Mouse (Mus musculus) layer of hippocampus, adult 18-20 months (tissue): ENCODE measurements around the gene Mllt11. TPM values are rescaled to one million over a fixed set of nuclear protein-coding genes. Genes with fewer than 3 reads are reported as not detected.
"Not testable (repeated sequence)": the region's sequence is repeated elsewhere in the genome, so short reads cannot be mapped to it uniquely, and the experiment has no call there.

ENCODE experiments used
- DNase-seq, 2 experiments: peaks; one replicate each; pipeline ENCODE4 v3.0.0; 2022; ENCODE audit warnings: low spot score in 2 of 2
- total RNA-seq, 2 experiments: library from RNA; stranded (reverse); gene quantifications; 2 replicates each; pipeline ENCODE4 v1.2.3; 2021

Mllt11 gene
- total RNA-seq, 2 experiments from 2014 or later, result 263 to 266 TPM

DNA sequence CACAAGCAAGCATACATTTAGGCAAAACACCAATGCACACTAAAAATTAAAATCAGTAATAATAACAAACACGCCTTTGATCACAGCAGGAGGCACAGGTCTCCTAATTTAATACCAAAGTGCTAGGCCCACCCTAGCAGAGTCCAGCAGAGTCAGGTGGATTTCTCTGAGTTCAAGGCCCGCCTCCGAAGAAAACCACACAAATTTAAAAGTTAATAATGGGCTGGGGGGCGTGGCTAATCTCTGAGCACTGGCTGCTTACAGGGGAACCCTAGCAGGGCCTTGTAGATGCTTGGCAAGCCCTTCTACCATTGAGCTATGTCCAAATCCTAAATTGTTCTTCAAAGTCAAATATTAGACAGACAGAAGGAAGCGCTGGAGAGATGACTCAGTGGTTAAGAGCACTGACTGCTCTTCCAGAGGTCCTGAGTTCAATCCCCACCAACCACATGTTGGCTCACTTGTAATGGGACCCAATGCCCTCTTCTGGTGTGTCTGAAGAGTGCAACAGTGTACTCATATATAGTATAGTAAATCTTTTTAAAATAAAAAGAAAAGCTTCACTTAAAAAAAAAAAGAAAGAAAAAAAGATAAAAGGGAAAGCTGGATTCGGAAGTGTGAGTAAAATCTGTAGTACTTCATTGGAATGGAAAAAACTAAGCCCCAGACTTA, 13.4 kb downstream of the Mllt11 start:
- no peak for DNase-seq

DNA sequence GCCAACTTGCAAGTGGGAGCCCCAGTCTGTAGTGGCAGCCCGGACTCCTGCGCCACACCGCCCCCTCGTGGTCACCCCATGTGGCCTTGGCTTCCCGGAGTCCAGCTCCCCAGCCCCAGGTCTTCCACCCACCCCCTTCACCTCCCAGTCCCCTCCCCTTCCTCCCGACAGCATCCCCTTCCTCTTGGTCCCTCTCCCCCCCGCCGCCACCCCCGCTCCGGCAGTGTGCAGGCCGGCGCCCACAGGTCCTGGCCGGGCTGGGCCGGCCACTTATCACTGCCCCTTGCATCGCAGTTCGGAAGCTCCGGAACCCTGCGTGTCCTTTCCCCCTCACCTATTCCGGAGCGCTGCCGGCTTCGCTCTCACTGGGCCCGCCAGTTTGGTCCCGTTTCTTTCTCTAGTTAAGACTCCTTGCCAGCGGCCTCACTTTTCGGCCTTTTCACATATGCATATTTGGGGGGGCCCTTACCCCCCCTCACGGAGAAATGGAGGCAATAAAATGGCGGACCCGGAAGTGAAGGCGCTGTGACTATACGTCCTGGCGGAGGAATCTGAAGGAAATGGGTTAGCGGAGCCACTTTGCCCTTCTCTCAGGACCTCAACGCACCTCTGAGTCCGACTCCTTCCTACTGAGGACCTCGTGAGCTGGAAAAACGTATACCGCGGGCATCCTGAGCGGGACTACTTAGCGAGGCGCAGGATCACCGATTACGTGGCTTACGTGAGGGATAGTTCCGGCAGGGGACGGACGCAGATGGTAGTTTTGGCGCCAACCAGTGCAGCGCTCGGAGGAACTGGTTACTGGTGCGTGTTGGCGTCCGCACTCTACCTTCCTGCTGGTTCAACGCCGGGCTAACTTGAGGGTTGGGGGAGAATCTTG, 14.5 kb downstream of the Mllt11 start, which contains the start of gene Gabpb2:
Gabpb2 (minus strand) TSS at position 662 of the 880 bp plus-strand sequence.
- peak; percentile 81 to 92 for DNase-seq

DNA sequence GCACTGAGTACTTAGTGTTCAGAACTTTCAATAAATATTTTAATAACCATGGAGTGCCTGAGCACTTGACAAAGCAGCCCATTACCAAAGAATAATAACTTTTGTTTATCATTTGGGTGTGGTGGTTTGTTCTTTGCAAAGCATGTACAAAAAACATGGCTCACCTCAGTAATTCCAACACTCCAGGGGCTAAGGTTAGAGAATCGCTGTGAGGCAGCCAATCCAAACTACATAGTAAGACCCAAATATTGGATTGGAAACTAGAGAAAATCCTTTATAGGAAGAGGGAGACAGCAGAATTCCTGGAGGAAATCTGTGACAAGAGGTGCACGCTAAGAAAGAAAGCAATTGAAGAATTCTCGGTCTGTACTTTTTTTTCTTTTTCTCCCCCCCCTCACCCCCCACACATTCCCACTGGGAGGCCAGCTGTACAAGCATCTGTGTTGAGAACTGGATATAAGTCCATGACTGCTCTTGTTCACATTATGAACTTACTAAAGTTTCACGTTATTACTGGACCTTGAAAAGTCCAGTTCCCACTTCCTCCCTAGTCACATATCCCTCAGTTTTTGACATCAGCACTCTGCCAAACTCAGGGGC, 15.2 kb downstream of the Mllt11 start:
- DNase-seq, result no peak

DNA sequence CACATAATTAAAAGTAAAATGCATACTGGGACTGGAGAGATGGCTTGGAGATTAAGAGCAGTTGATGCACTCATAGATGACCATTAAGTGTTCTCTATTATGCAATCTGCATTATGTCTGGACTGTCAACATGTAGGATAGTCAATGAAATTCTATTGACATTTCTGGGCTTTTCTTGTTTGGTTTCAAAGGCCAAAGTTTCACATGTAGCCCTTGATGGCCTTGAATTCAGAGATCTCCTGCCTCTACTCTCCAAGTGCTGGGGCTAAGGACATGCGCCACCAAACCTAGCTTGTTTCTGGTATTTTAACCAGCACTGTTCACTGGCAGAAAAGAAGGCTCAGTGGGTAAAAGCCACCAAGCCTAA, 18.4 kb downstream of the Mllt11 start:
- DNase-seq, result no peak

DNA sequence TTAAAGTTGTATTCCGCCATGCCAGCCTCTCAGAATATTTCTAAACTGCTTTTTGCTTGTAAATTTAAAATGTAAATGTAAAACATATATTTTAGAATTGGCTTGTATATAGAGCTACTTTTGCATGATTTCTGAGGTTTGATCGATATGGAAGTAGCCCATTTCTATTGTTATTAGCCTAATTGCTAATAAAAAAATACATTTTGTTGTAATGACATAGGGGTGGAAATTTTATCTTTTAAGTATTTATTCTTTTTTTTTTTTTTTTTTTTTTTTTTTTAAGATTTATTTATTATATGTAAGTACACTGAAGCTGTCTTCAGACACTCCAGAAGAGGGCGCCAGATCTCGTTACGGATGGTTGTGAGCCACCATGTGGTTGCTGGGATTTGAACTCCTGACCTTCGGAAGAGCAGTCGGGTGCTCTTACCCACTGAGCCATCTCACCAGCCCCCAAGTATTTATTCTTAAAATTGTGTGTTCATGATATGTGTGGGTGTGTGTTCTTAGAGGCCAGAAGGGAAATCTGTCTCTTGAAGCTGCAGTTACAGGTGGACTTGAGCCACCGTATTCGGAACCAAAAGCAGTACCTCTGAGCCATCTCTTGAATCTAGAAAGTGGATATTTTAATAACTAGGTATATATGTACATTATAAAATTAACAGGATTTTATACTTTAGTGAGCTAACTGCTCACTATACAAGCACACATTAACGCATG, 18.9 kb downstream of the Mllt11 start:
- not testable (repeated sequence) for DNase-seq

DNA sequence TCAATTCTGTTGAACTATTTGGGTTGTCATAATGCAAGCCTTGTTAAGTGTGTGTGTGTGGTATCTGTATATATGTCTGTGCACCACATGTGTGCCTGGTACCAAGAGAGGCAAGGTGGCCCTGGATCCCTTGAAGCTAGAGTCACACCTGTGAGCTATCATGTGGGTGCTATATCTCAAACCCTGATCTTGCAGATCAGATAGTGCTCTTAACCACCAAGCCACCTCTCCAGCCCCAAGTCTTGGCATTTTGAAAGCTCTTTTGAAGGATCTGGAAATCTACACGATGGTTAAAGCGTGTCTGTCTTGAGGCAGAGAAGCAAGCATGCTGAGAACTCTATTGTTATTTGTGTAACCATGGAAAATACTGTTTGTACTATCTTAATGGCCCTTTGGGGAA, 21.4 kb downstream of the Mllt11 start:
- DNase-seq, result no peak

DNA sequence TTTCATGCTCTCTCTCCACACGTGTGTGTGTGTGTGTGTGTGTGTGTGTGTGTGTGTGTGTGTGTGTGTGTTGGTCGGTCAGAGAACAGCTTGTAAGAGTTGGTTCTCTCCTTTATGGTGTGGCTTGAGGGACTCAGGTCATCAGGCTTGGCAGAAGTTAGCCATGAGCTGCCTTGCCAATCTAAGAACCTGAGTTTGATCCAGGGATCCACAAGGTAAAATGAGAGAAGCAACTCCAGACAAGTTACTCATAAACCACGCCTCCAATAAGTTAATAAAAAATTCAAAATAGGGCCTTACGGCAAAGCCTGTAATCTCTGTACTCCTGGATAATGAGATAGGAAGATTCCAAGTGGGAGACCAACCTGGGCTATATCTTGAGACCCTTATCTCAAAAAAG, 23.7 kb downstream of the Mllt11 start:
- no peak for DNase-seq

DNA sequence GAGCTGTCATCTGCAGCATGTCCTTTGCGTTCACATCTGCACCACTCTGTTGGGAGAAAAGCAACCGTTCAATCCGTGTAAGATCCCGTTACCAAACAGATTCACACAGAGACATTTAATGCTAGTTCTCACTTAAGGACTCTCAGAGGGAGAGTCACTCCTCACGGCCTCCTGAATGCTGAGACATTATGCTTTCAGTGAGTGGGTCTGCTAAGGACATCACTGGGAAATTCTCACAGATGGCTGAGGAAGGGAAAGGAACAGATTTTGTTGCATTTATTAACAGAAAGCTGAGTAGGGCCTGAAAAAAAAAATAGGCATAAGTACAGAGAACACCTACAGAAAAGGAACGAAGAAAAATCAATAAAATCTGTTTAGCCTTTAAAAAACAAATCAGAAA, 28.1 kb downstream of the Mllt11 start:
- peak in 1 of 2 experiments; percentile 63 for DNase-seq

DNA sequence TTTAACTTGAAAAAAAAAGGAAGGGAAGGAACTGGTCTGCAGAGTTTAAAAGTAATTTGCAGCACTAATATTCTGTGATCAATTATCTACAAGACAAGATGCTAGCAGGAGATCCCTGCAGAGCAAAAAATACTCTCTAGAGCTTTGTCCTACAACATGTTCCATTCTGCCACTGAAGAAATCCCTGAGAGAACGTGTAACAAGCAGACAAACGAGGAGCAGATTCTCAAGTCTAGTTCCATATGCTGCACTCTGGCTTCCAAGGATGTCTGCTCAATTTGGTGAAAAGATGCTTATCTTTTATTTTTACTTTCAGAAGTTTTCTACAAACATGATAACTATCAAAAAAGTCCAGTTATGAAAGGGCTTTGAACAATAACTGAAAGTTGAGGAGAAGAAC, 31.4 kb downstream of the Mllt11 start:
- DNase-seq, result peak in 1 of 2 experiments; percentile 65

DNA sequence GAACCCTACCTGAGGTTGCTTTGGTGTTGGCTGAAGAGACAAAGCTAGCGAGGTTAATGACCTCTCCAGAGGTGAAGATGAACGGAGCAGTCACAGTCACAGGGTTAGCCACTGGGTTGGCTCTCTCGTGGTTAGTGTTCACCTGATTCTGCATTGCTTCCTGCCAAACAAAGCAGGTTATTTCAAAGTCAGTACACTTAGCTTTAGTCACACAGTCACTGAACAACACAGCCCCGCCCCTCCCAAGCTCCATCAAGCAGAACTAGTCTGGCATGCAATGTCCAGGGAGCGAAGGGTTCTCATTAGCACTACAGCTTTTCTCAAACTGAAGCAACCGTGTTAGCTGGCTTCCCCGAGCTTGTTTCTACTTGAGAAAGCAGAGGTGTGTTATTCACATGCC, 31.8 kb downstream of the Mllt11 start:
- DNase-seq, result no peak

DNA sequence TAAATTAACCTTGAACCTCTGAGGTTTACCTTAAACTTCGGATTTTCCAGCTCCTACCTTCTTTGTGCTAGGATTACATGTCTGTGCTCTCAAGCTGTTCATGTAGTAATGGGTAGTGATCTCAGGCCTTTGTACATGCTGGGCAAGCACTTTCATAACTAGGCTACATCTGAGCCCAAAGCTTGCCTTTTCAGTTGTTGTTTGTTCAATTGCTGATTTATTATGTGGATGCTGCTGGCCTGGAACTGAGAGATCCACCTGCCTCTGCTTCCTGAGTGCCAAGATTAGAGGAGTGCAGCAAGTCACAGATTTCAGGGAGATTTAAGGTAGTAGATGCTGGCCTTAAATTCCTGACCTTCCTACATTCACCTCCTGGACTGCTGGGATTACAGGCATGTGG, 32.9 kb downstream of the Mllt11 start:
- no peak for DNase-seq

DNA sequence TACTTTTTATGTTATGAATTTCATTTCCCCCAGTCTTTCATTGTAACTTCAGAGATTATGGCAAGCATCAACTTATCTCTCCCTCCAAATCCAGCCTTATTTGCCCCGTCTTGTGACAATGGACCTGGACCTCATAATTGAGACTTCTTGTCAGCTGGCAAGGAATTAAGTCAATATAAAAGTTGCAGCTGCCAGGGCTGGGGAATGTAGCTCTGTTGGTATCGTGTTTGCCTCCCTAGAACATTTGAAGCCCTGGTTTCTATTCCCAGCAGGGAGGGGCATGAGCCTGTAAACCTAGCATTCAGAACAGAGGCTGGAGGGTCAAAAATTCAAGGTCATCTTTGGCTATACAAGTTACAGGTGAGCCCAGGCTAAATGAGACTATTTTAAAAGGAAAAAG, 36.2 kb downstream of the Mllt11 start:
- no peak for DNase-seq

DNA sequence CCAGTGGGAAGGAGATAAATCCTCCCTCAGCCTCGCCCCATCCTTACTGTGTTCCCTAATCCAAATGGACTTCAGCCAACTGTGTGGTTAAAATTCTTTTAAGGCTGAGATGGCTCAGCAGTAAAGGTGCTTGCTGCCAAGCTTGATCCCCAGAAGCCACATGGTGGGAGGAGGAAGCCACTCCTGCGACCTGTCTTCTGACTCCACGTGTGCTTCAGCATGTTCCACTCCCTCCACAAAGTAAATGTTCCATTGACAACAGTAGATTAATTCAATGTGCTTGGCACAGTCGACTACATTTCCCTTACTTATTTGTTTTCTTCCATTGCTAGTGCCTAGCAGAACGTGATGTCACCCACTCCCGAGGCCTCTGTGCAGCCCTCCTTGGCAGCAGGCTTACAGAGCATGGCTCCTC, 37.2 kb downstream of the Mllt11 start:
- no peak for DNase-seq

DNA sequence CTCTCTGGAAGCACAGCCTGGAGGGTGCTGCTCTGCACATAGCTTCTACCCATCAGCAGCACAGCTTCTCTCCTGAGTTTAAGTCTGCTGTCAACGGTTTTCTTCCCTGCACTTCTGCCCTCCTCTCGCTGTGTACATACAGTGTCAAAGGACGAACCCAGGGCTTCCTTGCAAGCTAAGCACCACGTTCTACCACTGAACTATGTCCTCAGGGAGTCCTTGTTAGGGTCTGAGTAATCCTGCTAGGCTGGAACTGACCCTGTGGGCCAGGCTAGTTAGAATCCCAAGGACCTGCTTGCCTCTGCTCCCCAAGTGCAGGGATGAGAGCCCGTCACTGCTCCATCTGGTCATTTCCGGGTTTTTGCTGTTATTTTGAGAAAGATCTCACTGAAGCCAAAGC, 45.1 kb downstream of the Mllt11 start:
- no peak for DNase-seq

DNA sequence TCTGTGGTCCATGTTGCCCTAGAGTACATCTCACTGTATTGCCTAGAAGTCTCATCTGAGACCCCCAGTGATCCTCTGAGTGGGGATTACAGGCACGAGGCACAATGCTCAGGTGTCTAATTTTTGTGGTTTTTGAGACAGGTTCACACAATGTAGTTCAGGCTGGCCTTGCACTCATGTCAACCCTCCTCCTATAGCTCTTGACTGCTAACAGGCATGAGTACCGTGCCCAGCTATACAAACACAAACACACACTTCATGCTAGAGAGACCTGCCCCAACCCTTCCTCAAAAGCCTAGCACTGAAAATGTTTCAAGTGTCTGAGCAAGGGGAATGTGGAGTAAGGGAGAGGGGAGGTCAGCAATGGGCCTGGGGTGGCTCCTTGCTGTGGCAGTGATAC, 45.9 kb downstream of the Mllt11 start:
- DNase-seq, result no peak

DNA sequence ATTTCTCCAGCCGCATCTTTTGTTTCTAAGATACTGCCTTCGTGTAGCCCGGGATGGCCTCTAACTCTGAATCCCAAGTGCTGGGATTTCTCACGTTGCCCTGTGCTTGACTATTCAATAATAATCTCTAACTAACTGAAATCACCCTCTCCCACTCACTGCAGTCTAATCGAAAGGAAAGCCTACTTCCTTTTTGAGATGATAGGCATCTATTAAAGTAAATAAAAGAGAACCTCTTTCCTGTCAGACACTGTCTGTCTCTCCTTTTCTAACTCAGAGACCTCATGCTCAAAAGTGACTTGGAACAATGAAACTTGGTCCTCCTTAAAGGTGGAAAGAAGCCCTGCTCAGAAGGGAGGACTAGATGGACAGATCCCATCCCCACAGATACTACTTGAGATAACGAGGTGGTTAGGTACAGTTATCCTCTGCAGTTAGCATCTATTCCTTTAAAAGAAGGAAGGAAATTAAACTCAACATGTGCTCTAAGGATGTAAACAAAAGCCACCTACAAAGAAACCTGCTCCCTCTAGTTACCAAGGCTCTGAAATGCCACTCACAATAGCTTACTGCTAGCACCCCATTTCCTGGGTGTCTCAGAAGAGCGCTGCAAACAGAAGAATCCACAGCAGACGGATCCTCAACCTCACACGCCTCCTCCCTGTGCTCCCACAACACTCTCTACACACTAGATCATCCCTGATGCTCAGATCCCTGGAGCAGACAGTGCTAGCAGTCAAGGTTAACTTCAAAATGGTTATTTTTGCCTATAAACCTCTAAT, 47.0 kb downstream of the Mllt11 start:
- no peak for DNase-seq

DNA sequence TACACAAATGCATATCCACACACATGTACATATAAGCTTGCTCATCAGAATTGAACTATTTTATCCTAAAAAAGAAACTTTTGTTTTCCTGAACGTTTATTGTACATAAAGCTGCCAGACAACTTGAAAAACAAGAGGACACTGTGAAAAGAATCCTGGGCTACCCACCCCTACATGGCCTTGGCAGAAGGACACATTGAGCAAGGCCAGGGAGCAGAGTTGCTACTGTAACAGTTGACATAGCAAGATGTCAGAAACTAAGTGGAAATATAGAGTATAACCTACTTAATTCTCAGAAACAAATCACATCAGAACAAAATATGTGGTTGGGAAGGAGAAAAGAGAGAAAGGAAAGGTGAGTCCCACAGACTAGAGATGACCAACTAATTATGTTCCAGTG, 50.1 kb downstream of the Mllt11 start:
- DNase-seq, result no peak

DNA sequence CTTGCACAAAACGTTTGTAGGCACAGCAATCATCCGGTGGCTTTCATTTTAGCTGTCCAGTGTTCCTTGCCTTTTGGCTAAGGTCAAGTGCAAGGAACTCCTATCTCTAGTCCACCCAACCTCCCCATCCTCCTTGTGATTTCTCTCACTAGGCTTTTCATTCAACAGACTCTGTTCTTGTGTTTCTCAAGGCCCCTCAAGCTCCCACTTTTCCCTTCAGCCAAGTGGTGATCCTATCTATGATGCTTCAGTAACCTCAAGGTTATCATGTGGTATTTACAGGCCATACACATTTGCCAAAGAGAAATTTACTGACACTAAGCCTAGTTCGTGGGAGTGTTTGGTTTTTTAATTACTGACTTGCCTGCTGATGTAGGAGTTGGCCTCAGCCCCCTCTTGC, 52.1 kb downstream of the Mllt11 start:
- DNase-seq, result no peak

DNA sequence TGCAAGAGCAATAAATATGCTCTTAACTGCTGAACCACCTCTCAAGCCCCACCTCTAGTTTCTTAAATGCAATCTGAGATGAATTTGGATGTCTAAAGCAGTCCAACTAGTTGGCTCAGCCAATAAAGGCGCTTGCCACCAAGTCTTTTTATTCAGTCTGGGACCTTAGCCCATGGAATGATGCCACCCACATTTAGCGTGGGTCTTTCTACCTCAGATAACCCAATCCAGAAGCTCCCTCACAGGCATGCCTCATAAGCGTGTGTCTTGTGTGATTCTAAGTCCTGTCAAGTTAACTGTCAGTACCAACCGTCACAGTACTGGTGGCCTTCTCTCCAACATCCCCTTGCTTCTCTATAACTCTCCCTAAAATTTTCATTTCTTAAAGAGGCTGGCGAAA, 53.0 kb downstream of the Mllt11 start:
- DNase-seq, result no peak

DNA sequence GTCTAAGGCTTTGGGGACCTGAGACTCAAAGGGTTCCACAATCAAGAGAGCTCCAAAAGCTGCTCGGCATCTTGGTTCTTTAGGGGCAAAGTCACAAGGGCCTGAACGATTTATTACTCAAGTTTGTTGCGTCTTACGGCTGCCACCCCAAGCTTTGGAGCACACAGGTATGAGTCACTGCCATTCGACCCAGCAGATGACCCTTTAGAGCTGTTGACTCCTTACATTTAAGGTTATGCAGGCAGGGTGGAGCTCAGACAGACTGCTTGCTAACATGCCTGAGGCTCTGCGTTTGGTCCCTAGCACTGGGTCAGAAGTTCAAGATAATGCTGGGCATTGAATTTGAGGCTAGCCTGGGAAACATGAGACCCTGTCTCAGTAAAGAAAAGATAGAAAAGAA, 54.4 kb downstream of the Mllt11 start:
- no peak for DNase-seq

DNA sequence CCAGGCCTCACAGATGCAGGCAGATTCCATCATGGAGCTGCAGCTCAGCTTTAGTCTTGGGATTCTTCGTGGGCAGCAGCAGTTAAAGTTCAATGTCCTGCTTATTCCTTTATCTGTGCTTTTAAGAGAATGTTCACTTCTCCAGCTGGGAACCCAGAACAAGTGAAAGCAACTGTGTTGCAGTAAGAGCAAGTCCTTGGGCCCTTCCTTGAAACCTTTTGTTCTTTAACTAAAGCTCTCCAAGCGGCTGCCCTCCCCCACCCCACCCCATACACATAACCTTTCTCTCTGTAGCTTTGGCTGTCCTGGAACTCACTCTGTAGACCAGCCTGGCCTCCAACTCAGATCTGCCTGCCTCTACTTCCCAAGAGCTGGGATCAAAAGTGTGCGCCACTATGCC, 55.5 kb downstream of the Mllt11 start:
- DNase-seq, result no peak
